8 mouse cellular contexts compared by ENCODE assay signal in genomic region chr14:34309907-34310233, GRCm38 (mm10). TPM values are rescaled to one million over a fixed set of nuclear protein-coding genes. Genes with fewer than 3 reads are reported as not detected.
A peak's percentile ranks its signal among the peaks of the same experiment; 100 is the strongest.
DNase-seq lines count a peak whose midpoint lies in the region; ATAC-seq lines count a peak whose summit lies in the region.

No protein-coding gene starts in this region.

- H3K27me3 ChIP-seq in embryonic facial prominence, embryonic 10.5 days (replicated peaks; ENCODE audit: low read depth, poor library complexity, severe bottlenecking): no peaks in the 10 kb centered on the region
- H3K27me3 ChIP-seq in hindbrain, embryonic 15.5 days: no peaks in the 10 kb centered on the region
- no peaks in the 10 kb centered on the region for H3K27me3 ChIP-seq in midbrain, embryonic 16.5 days (ENCODE audit: control insufficient read depth, insufficient read depth, low read depth, low read length)

- no peaks in the 10 kb centered on the region for H3K9me3 ChIP-seq in embryonic facial prominence, embryonic 10.5 days
- H3K9me3 ChIP-seq in hindbrain, embryonic 15.5 days: no peaks in the 10 kb centered on the region
- H3K9me3 ChIP-seq in midbrain, embryonic 16.5 days (replicated peaks; ENCODE audit: control insufficient read depth, low read length, poor library complexity, severe bottlenecking): no peaks in the 10 kb centered on the region

- peak overlapping the region; percentile 91 for H3K9ac ChIP-seq in hindbrain, embryonic 15.5 days
- H3K9ac ChIP-seq in midbrain, embryonic 16.5 days (ENCODE audit: low read depth, low read length): peak overlapping the region; percentile 93

- 8% methylated on average over 5 of the region's 5 CpGs for whole genome bisulfite sequencing in embryonic facial prominence, embryonic 10.5 days
- 10% methylated on average over 5 of the region's 5 CpGs for WGBS in hindbrain, embryonic 15.5 days
- 10% methylated on average over 5 of the region's 5 CpGs for WGBS in midbrain, embryonic 16.5 days

- peaks cover 23% of the 10 kb centered on the region for H3K4me1 ChIP-seq in embryonic facial prominence, embryonic 10.5 days
- peaks cover 38% of the 10 kb centered on the region for H3K4me1 ChIP-seq in hindbrain, embryonic 15.5 days (replicated peaks)
- H3K4me1 ChIP-seq in midbrain, embryonic 16.5 days (ENCODE audit: control insufficient read depth, insufficient read depth, low read length): peaks cover 29% of the 10 kb centered on the region

- H3K4me2 ChIP-seq in hindbrain, embryonic 15.5 days: peak overlapping the region; percentile 88
- H3K4me2 ChIP-seq in midbrain, embryonic 16.5 days (ENCODE audit: low read length): peak overlapping the region; percentile 65

- no peak for ATAC-seq in hindbrain, embryonic 15.5 days (ENCODE audit: low FRiP score, low read depth)
- ATAC-seq in midbrain, embryonic 16.5 days: no peak

- H3K36me3 ChIP-seq in embryonic facial prominence, embryonic 10.5 days (replicated peaks): peaks cover 5% of the 10 kb centered on the region
- no peaks in the 10 kb centered on the region for H3K36me3 ChIP-seq in hindbrain, embryonic 15.5 days
- H3K36me3 ChIP-seq in midbrain, embryonic 16.5 days (ENCODE audit: control insufficient read depth, insufficient read depth, low read length): no peaks in the 10 kb centered on the region

- peak; percentile 15 for DNase-seq in layer of hippocampus, adult 11-12 months (ENCODE audit: low spot score)
- DNase-seq in layer of hippocampus, postnatal 14 days (ENCODE audit: low spot score in 2 of 2): no peak
- DNase-seq in embryonic facial prominence, embryonic 10.5 days (ENCODE audit: low spot score): no peak
- no peak for DNase-seq in thymus, postnatal 14 days
- DNase-seq in frontal cortex, postnatal 14 days (ENCODE audit: low spot score in 2 of 2): no peak
- DNase-seq in urinary bladder, postnatal 14 days (ENCODE audit: low spot score): no peak

- peak overlapping the region; percentile 92 for H3K4me3 ChIP-seq in embryonic facial prominence, embryonic 10.5 days
- peak overlapping the region; percentile 99 for H3K4me3 ChIP-seq in hindbrain, embryonic 15.5 days
- peak overlapping the region; percentile 64 for H3K4me3 ChIP-seq in midbrain, embryonic 16.5 days (ENCODE audit: low read depth, low read length)

- peak overlapping the region; percentile 97 for H3K27ac ChIP-seq in embryonic facial prominence, embryonic 10.5 days (replicated peaks)
- peak overlapping the region; percentile 94 for H3K27ac ChIP-seq in hindbrain, embryonic 15.5 days (replicated peaks)
- peak overlapping the region; percentile 94 for H3K27ac ChIP-seq in midbrain, embryonic 16.5 days (ENCODE audit: low read length)

RNA-seq across cellular contexts. Expression of gene Shld2, which starts 0.4 kb away (rescaled TPM):
- total RNA-seq in layer of hippocampus, postnatal 14 days (2021): 10 to 100 TPM in 1 of 2 experiments, 1 to 10 TPM in 1; 9.7 to 14.5 TPM
- polyA plus RNA-seq in embryonic facial prominence, embryonic 10.5 days (2016; fragmentation: Nextera tagmentation; extraction: Ambion mirVana): 7.5 and 8.3 TPM in 2 replicates
- polyA plus RNA-seq in hindbrain, embryonic 15.5 days (2015; fragmentation: Nextera tagmentation; extraction: Ambion mirVana): 5.9 and 7.1 TPM in 2 replicates
- 4.8 and 6.4 TPM in 2 replicates for polyA plus RNA-seq in midbrain, embryonic 16.5 days (2015; fragmentation: Nextera tagmentation; extraction: Ambion mirVana)

RNA-seq across cellular contexts. Expression of gene Glud1, which starts 0.7 kb away (rescaled TPM):
- total RNA-seq in layer of hippocampus, postnatal 14 days (2021): 100 to 1,000 TPM; 364 to 392 TPM
- 70.0 and 76.1 TPM in 2 replicates for polyA plus RNA-seq in embryonic facial prominence, embryonic 10.5 days (2016; fragmentation: Nextera tagmentation; extraction: Ambion mirVana)
- 114 and 116 TPM in 2 replicates for polyA plus RNA-seq in hindbrain, embryonic 15.5 days (2015; fragmentation: Nextera tagmentation; extraction: Ambion mirVana)
- 89.8 and 92.8 TPM in 2 replicates for polyA plus RNA-seq in midbrain, embryonic 16.5 days (2015; fragmentation: Nextera tagmentation; extraction: Ambion mirVana)

RNA-seq across cellular contexts. Expression of gene Fam25c, which starts 45.4 kb away (rescaled TPM):
- not detected for total RNA-seq in layer of hippocampus, postnatal 14 days (2021)
- polyA plus RNA-seq in embryonic facial prominence, embryonic 10.5 days (2016; fragmentation: Nextera tagmentation; extraction: Ambion mirVana): not detected in 2 replicates
- polyA plus RNA-seq in hindbrain, embryonic 15.5 days (2015; fragmentation: Nextera tagmentation; extraction: Ambion mirVana): not detected in 2 replicates
- polyA plus RNA-seq in midbrain, embryonic 16.5 days (2015; fragmentation: Nextera tagmentation; extraction: Ambion mirVana): not detected in 2 replicates
